Mouse (Mus musculus) layer of hippocampus, postnatal 10 days (tissue): ENCODE data around the gene Arhgdib. TPM values are rescaled to one million over a fixed set of nuclear protein-coding genes. Genes with fewer than 3 reads are reported as not detected.

ENCODE experiments used
- DNase-seq, 2 experiments: peaks; one replicate each; pipeline ENCODE4 v3.0.0; 2021; ENCODE audit warnings: low spot score in 2 of 2
- total RNA-seq, 2 experiments: library from RNA; stranded (reverse); gene quantifications; 2 replicates each; pipeline ENCODE4 v1.2.3; 2021

Arhgdib gene
- total RNA-seq, 2 experiments from 2014 or later = 17.4 to 18.4 TPM

DNA sequence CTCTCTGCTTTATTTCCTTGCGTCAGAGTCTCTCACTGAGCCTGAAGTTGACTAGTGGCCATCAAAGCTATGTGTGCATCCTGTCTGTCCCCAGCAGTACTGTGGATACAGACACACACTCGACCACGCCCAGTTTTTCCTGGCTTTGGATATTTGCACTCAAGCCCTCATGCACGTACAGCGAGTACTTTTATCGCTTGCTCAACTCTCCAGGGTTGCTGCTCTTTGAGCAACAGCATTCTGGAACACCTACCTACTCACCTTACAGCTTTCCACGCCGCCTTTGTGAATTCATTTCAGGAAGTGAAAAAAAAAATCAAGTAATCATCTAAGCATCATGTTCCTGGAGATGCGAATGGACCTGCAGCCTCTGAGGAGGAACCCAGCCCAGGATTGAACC lies 11.2 kb upstream of the Arhgdib start:
- no peak for DNase-seq

DNA sequence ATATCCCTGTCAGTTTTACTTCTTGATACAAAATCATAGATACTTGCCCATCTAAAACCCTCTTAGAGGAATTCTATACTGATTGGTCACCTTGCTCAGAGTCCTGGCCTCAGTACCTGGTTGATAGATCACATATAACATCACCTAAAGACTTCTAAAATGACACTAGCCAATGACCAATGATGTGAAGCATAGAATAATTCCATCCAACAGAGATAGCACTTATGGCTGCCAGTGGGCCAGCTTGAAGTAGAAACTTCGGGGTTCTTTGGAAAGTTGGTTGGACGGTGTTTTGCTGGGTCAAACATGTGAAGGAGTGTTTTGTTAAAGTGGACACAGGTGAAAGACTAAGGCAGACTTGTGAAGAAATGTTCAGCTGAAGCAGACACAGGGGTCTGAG lies 8.5 kb upstream of the Arhgdib start:
- DNase-seq = no peak

DNA sequence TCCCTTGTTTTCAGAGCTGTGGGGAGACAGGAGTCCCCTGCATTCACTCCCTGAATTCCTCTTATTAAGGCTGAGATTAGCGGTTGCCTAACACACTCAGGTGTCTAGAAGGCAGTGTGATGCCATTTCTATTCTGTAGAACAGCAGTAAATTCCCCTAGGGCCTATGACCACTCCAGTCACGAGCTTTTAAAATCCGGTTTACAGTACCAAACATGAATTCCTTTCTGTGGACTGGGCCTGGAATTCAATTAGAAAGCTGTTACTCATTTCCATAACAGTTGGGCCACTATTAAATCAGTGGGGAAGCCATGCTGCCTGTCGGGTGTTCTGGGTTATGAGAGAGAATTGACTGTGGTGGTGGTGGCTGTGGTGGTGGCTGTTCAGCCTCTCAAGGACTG lies 6.0 kb upstream of the Arhgdib start:
- no peak for DNase-seq

DNA sequence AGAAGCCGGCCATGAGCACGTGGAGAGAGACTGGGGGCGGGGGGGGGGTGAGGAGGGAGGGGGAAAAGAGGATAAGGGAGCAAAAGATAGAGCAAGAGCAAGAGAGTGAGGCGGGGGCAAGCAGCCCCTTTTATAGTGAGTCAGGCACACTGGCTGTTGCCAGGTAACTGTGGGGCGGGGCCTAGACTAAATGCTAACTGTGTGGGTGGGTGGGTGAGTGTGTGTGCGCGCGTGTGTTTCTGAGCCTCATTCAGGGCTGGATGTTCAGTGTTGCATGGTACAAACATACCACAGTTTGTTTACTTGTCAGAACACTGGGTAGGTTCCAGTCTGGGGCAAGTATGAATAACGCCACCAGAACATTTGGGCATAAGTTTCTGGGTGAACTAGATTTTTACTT lies 5.2 kb upstream of the Arhgdib start:
- DNase-seq = peak in 1 of 2 experiments; percentile 32

DNA sequence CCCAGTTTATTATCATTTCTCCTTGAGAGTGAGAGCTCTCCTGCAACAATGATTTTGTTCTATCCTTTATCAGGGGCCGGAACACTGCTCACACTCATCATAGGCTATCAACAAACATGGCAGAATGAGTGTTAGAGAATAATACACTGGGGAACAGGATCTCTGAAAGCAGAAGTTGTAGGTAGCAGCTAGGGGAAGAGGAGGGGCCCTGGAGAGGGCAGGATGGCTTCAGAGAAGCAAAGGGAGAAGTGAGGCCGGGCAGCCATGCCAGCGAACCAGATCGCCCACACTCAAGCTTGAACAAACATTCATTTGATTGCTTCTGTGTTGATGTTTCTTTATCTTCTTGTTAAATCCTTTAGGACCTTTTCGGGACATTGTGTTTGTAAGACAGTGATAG lies 4.5 kb upstream of the Arhgdib start:
- no peak for DNase-seq

DNA sequence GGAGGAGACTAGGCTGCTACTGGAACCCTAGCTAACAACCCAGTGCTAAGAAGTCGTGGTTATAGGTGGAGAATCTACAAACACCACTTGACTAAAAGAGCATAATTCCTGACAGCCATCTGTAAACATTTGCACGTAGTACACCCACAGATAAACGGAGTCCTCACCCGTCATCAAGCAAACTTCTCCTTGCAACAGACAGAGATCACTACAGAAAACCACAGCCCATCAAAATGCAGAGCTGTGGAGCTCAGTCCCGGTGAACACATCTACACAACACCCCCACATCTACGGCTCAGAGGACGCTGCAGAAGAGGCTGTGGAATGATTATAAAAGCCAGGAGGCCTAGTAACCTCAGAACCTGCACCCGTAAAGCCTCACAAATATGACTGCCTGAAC lies 2.8 kb upstream of the Arhgdib start:
- DNase-seq = no peak

DNA sequence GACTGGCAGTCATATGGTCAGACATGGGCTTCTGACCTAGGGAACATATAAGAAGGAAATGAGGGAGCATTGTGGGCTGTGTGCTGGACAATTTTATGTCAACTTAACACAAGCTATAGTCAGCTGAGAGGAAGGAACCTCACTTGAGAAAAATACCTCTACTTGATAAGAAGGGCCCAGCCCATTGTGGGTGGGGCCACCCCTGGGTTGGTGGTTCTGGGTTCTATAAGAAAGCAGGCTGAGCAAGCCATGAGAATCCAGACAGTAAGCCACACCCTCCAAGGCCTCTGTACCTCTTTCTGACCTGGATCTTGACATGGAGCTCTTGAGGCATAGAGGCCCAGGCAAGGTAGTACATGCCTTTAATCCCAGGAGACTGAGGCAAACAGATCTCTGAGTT lies 1.7 kb upstream of the Arhgdib start:
- DNase-seq = no peak

DNA sequence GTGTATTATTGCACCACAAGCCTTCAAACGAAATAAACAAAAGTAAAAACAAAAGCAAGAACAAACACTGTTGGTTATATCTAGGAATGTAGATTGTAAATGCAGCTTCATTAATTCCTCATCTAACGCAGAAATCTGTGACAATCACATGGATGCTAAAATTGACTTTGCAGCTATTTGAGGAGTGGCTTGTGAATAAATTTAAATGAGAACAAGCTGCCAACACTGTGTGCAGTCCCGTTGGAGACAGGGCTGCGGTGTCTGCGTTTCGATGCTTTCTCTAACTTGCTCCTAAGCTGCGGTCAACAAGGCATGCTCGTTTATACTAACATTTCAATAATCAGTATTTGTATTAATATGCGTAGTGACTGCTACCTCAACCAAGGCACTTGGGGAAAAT lies 581 bp upstream of the Arhgdib start:
- no peak for DNase-seq

DNA sequence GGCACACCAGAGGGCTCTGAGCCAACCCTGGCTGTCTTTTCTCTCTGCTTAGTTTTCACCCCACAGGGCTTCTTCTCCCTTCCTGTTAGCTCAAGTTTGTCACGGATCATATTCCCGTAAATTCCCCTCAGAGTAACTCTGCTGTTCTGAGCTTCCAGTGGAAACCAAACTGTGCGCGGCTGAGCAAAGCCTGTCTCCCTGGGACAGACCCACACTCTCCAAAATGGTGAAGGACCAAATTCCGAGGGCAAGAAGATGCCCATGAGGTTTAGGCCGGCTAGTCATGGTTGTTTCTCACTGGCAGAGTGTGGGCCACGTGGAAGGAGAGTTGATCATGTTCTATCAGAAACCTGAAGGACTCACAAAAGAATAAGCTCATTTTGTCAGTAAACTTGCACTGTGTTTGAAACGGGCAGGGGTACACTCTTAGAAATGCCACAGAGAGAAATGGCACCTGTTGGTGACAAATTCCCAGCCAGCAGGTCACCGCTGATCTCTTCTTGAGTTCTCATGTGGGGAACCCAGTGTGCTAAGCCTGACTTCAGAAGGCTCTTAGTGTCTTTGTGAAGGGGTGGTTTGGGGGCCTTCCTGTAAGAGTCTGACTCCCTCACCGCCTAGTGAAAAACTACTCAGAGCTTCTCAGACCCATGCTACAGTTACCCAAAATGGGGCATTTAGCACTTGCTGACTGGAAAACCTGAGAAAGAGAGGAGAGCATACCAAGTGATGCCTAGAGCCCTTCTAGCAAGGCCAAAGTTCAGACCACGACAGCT lies 1.3 kb downstream of the Arhgdib start:
- no peak for DNase-seq

DNA sequence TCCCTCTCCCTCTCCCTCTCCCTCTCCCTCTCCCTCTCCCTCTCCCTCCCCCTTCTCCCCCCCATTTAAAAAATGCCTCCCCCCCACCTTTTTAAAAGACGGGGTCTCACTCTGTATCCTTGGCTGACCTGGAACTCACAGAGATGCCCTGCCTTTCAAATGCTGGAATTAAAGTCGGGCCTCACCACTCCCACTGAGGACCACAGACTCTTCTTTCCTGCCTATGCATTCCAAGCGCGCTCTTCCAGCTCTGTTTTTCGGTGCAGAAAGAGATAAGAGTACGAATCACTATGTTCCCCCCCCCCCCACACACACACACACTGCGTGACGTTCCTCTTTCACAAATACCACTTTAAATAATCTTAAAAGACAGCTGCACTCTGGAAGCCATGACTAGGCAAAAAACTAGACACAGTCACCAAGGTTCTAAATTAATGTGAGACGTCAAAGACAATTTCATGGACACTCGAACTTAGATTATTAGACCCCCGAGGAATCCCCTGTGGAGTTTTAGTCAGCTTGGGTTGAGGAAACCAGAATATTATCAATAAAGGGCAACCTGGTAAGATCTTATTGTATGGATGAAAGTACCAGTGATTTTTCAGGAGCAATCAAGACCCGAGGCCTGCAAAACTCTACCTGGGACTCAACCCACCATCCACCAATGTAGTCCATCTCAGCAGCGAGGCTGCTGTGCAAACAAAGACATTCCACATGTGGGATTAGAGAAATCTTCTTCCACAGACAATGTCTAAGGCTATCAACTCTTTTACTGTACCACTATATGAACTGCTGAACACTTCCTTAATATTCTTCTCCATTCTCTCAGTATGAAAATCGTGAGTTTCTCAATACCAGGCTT lies 2.1 kb downstream of the Arhgdib start:
- no peak for DNase-seq

DNA sequence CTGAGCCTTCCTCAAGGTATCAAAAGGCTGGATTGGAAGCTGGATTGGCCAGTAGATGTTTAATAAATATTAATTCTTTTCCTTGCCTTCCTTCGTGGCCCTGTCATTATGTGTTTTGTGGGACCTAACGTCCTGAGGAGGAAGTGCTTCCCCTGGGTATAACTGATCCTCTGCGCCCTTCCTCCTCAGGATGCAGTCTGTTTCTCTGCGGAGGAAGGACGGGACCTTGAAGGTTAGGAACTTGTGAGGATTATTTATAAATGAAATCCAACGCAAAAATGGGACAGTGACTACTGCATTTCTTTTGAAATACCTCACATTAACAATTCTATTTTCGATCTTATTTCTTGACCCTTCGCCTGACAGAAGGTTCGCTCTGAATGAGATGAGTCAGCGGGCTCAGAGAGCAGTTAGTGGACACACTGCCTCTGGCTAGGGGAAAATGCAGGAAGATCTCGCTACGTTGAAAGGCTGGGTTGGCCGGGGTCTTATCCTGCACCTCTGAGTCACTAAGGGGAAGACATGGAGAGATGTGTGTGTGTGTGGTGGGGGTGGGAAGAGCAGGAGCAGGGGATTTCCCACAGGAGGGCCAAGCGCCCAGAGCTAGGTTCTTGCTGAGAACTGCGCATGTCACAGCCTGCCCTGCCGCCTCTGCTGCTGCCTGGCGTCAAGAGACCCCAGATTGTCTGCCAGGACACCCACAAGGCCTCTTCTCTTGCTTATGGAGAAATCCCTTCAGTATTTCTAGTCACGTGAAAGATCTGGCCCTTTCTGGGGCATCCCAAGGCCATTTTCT lies 3.2 kb downstream of the Arhgdib start:
- DNase-seq = no peak

DNA sequence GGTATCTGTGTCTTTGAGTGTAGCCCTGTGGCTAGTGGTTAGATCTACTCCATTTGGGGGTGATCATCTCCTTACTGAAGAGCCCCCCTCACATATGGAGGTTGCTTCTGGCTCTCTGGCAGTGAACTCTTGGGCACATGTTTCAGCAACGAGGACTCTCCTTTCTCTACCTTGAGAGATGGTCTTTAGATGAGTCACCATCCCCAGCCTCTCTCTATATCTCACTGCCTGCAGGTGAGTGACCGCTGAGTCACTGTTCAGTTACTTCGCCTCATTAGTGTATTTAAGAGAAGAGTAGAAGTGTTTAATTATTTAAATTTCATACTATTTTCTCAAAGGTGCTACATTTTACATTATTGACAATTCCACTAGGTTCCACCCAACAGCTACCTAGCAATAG lies 4.6 kb downstream of the Arhgdib start:
- no peak for DNase-seq

DNA sequence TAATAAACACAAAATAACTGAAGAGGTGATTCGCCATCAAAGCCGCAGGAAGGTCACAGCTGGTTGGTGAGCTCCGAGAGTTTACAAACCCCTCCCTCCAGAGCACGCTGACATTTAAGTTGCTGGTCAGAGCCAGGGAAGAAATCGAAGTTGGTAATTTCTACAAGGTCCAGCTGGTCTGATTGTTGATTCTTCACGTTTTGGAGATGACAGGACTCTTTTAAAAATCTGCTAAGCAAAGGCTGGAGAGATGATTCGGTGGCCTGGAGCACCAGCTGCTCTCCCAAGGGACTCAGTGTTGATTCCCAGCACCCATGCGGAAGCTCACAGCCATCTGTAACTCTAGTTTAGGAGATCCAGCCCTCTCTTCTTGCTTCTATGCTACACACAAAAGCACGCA lies 5.3 kb downstream of the Arhgdib start:
- no peak for DNase-seq

DNA sequence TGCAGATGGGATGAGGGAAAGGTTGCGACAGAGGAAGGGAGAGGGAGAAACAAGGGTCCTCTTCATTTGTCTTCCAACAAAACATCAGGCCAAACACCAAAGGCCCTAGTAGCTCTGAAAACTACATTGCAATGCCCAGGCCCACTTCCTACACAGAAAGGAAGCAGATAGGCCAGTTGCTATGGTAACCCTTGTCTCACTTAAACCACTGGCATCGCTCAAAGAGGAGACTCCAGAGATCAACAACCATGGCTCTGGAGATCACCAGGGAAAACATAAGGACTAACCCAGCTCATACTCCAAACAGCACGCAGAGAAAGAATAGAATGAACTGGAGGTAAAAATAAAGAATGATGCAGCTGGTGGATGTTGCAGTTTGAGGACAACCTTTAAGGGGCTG lies 6.5 kb downstream of the Arhgdib start:
- DNase-seq = no peak

DNA sequence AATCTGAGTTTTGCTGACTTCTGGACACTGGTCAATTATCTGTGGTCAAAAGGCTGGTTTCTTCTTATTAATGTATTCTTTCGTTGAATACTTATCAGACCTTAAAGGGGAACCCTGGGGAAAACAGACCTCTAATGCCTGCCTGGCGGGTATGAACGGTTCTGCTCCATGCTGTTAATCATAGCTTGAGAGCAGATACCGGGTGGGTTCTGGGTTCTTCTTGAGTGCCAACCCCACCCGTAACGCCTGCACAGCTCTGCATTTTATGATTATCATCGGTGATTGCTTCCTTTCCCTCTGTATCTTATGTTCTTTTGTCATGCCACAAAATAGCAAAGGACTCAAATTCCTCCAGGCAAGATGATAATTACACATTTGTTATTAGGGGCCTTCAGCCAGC lies 7.6 kb downstream of the Arhgdib start:
- no peak for DNase-seq

DNA sequence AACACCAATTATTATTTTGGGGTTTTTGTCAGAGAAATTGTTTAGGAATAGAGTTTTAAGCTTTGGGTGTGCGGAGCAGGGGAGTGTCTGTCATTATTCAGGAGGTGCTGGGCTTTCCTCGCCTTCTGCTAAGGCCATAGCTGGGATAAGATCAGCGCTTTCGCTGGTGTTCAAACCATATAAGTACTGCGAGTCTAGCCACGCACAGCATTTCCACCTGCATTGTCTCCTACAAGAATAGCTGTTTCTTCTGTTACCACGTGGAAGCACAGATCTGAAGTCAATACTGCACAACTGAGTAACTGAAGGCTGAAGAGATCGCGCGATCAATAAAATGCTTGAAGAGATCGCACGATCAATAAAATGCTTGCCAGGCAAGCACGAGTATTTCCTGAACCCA lies 10.5 kb downstream of the Arhgdib start:
- no peak for DNase-seq

DNA sequence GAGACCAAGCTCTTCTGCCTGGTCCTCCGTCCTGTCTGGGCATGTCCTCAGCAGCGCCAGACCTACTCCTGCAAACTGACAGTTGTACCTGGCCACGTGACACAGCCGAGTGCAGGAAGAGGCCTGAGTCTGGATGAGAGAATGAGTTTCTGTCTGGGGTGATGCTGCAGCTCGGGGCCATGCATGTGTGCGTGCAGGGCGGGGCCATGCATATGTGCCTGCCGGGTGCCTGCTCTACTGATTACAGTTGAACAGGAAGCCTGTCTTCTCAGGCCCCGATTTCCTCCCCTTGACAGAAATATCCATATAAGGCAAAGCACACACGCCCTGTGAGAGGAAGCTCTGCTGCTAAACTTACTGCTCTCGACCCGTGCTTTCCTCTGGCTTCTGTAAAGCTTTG lies 11.0 kb downstream of the Arhgdib start:
- no peak for DNase-seq

DNA sequence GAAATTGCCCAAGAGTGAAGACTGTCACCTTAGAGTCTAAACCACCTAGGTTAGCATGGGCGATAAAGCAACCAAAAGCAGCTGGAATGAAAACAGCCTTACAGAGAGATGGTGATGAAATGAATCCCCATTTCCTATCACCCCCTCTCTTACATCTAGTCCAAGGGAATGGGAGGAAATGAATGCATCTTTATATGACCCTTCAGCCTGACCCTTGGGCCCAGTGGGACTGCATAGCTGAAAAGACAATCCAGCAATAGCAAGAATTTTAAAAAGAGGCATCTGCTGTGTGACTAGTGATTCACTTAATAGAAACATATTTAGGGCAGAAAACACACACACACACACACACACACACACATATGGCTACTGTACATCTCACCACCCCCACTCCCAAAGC lies 14.1 kb downstream of the Arhgdib start:
- DNase-seq = no peak

DNA sequence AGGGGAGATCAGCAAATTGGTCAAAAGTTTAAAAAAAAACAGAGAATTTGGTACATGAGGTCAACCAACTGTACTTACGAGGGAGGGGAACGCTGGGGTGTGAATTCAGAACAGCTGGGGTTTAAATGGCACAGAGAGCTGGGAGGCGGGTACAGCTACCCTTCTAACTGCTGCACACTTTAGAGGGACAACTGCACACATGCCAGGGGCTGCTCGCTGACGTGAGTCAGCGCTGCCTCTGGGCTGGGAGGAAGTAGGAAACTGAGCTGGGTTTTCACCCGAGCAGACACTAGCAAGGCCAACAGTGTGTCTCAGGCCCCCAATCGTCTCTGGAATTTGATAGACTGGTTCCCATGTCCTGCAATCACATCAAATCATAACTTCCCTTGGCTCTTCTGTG lies 16.6 kb downstream of the Arhgdib start:
- no peak for DNase-seq

DNA sequence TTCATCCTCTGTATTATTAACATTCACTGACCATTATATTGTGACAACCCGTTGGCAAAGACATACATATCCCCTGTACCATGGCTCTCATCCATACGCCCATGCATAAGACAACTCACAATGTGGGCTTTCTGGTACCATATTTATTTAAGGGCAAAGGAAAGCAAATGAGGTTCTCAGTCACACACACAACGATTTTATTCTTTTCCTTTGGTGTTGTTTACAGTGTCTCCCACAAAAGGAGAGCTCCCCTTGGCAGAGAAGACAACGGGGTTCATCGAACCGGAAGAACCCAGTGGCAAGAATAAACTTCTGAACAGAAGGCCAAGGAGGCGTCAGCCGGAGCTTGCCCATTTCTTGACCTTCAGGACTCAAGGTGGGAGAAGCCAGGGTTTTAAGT lies 18.2 kb downstream of the Arhgdib start, which contains the start of gene Pde6h:
Pde6h (plus strand) TSS at position 301 of the 400 bp plus-strand sequence.
- DNase-seq = no peak

DNA sequence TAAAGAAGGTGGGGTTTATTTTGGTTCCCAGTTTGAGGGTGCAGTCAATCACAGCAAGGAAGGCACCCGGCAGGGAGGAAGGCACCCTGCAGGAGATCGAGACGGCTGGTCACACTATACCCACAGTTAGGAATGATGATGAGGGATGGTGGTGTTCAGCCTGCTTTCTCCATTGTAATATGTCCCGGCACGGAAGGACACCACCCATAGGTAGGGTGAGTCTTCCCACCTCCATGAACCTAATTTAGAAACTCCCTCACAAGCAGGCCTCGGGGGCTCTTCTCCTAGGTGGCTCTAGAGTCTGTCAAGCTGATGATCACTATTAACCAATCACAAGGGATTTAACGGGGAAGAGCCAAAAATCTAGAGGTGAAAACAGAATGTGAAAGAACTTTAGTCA lies 18.8 kb downstream of the Arhgdib start:
- DNase-seq = no peak

DNA sequence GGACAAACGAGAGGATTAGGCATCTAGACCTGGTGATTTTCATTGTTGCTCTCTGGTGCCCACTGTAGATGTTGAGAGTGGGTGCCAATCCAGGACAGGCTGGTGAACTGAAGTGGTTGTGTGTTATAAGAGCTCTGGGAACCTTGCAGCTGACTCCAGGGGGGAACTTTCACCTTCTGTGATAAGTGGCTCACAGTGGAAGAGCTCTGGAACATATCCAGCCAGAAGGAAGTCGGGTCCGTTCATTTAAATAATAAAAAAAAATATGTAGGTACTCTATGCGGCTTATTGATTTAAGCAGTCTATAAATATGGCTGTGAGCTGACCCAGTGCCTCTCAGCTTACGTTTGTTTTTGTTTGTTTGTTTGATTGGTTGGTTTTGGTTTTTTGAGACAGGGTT lies 19.6 kb downstream of the Arhgdib start, which contains the start of gene Erp27:
Erp27 (minus strand) TSS at position 101 of the 400 bp plus-strand sequence.
- DNase-seq = no peak
